Mouse (Mus musculus): ENCODE data around the gene Snrpe. TPM values are rescaled to one million over a fixed set of nuclear protein-coding genes. Genes with fewer than 3 reads are reported as not detected.

The Snrpe gene
- 100 to 1,000 TPM; 162 to 188 TPM for total RNA-seq (2023)

DNA sequence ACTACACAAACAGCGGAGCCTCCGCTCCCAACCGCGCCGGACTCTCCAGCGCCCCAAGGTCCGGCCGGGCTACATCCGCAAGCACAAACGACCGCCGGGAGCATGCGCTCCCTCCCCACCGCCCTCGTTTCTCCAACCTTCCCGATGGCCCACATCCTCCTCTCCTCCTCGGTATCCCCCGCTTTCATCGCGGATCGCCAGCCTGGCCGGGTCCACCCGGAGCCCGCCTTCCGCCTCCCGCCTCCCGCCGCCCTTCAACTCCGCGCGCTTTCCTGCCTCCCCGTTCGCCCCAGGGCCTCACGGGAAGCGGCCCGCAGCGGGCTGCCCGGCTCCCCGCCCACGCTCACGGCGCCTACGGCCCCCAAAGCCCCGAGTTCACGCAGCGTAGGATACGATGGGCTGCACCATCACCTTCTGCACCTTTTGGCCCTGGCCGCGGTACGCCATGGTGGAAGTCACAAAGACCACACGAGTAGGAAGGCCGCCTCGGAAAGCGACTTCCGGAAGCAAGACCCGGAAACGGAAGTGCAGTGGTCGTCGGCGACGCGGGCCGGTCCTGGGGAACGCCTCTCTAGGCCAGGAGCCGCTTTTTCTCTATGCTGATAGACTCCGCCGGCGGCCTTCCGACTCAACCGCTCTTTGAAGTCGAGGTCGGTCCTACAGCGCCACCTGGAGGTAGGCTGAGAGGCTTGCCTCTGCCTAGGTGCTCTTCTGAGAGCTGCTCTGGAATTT is at the start of gene Snrpe:
TSS of gene Snrpe (minus strand) at position 521 of the 732 bp plus-strand sequence.

Other genes with a start within 250 kb of the Snrpe start
- not detected for gene Etnk2, start 246.7 kb downstream of the Snrpe start, total RNA-seq (2023)
- 1 to 10 TPM in 1 of 2 experiments, under 1 TPM in 1; 0.78 to 1.9 TPM for gene Sox13, start 185.9 kb downstream of the Snrpe start, total RNA-seq (2023)
- gene Zbed6, start 50.6 kb upstream of the Snrpe start, total RNA-seq (2023) = 10 to 100 TPM; 28.6 to 32.8 TPM
- gene Gm38394, start 51.0 kb upstream of the Snrpe start, total RNA-seq (2023) = 10 to 100 TPM; 49.7 to 57.8 TPM
- 100 to 1,000 TPM; 194 to 204 TPM for gene Lax1, start 79.8 kb upstream of the Snrpe start, total RNA-seq (2023)
- under 1 TPM; 0.12 to 0.84 TPM for gene Atp2b4, start 190.8 kb upstream of the Snrpe start, total RNA-seq (2023)

Data from B cell, adult 67 days (primary cell).